Mouse (Mus musculus): ENCODE data around the gene Fcrls.
A peak's percentile ranks its signal among the peaks of the same experiment; 100 is the strongest.

Gene Fcrls

GRCm38 (mm10) chr3:87263436-87263835 lies at the start of gene Fcrls:
TSS of gene Fcrls (minus strand) at chr3:87263738.
- no peak for DNase-seq (ENCODE audit: low read depth, low spot score)

- DNase-seq (ENCODE audit: low read depth, low spot score): no peak
Measured at GRCm38 (mm10) chr3:87309922-87310321, 46.4 kb upstream of the Fcrls start.

GRCm38 (mm10) chr3:87299901-87300300 lies 36.4 kb upstream of the Fcrls start:
- DNase-seq (ENCODE audit: low read depth, low spot score): no peak

- no peak for DNase-seq (ENCODE audit: low read depth, low spot score)
Measured at GRCm38 (mm10) chr3:87274372-87274771, 10.8 kb upstream of the Fcrls start.

GRCm38 (mm10) chr3:87266581-87266980 lies 3.0 kb upstream of the Fcrls start:
- DNase-seq (ENCODE audit: low read depth, low spot score): no peak

GRCm38 (mm10) chr3:87255239-87255638 lies 8.3 kb downstream of the Fcrls start:
- DNase-seq (ENCODE audit: low read depth, low spot score): no peak

GRCm38 (mm10) chr3:87249571-87249970 lies 14.0 kb downstream of the Fcrls start:
- DNase-seq (ENCODE audit: low read depth, low spot score): no peak

- DNase-seq (ENCODE audit: low read depth, low spot score): no peak
Measured at GRCm38 (mm10) chr3:87247292-87247691, 16.2 kb downstream of the Fcrls start.

GRCm38 (mm10) chr3:87243654-87244053 lies 19.9 kb downstream of the Fcrls start:
- peak; percentile 46 for DNase-seq (ENCODE audit: low read depth, low spot score)

- DNase-seq (ENCODE audit: low read depth, low spot score): no peak
Measured at GRCm38 (mm10) chr3:87240909-87241308, 22.6 kb downstream of the Fcrls start.

GRCm38 (mm10) chr3:87223636-87224035 lies 39.9 kb downstream of the Fcrls start:
- no peak for DNase-seq (ENCODE audit: low read depth, low spot score)

GRCm38 (mm10) chr3:87222346-87222745 lies 41.2 kb downstream of the Fcrls start:
- no peak for DNase-seq (ENCODE audit: low read depth, low spot score)

- no peak for DNase-seq (ENCODE audit: low read depth, low spot score)
Measured at GRCm38 (mm10) chr3:87215176-87215575, 48.4 kb downstream of the Fcrls start.

- no peak for DNase-seq (ENCODE audit: low read depth, low spot score)
Measured at GRCm38 (mm10) chr3:87214221-87214864, 49.2 kb downstream of the Fcrls start.

- DNase-seq (ENCODE audit: low read depth, low spot score): no peak
Measured at GRCm38 (mm10) chr3:87206336-87207075, 57.0 kb downstream of the Fcrls start.

Measured in retina, postnatal 7 days (tissue).